Mouse (Mus musculus): ENCODE measurements around the gene Neb.

GRCm38 (mm10) chr2:52335087-52335486 lies 43.2 kb downstream of the Neb start:
- no peak for TF ChIP-seq CTCF (IDR thresholded peaks at IDR 0.05 in 2 of 3, conservative IDR thresholded peaks at IDR 0.05 in 1 of 3; ENCODE audit: control insufficient read depth in 1 of 3, insufficient read depth in 1 of 3, low read depth in 2 of 3, low read length in 3 of 3, poor library complexity in 1 of 3, severe bottlenecking in 1 of 3)
- no peak for TF ChIP-seq POLR2A (IDR thresholded peaks at IDR 0.05; ENCODE audit: control insufficient read depth in 1 of 2, insufficient read depth in 1 of 2, low read depth in 1 of 2, low read length in 2 of 2, poor library complexity in 1 of 2)
- TF ChIP-seq GABPA (IDR thresholded peaks at IDR 0.05; ENCODE audit: low read depth, low read length), result no peak
- TF ChIP-seq MAX (IDR thresholded peaks at IDR 0.05; ENCODE audit: low read length), result no peak
- no peak for TF ChIP-seq NRF1 (IDR thresholded peaks at IDR 0.05; ENCODE audit: insufficient read depth, low read depth, low read length, poor library complexity, severe bottlenecking)

All from MEL (cell line).